Mouse (Mus musculus) cerebellum, adult (tissue): ENCODE data around the gene Negr1.
A peak's percentile ranks its signal among the peaks of the same experiment; 100 is the strongest.

Experiments
- ATAC-seq: cut with Nextera tagmentation; 2 replicates; pipeline ENCODE4 v1.9.2; 2017; ENCODE audit warnings: mild to moderate bottlenecking, moderate library complexity, mixed read lengths; ENCODE audit not compliant: insufficient number of reproducible peaks, low FRiP score, low TSS enrichment

Negr1 gene

GRCm38 (mm10) chr3:156896106-156896505 is 334.5 kb downstream of the Negr1 start:
- ATAC-seq, result no peak

GRCm38 (mm10) chr3:156896552-156896951 is 335.0 kb downstream of the Negr1 start:
- no peak for ATAC-seq

GRCm38 (mm10) chr3:156901140-156901539 is 339.5 kb downstream of the Negr1 start:
- ATAC-seq, result no peak

GRCm38 (mm10) chr3:156903925-156904576 is 342.5 kb downstream of the Negr1 start:
- ATAC-seq, result no peak

- ATAC-seq, result no peak
These were observed 351.2 kb downstream of the Negr1 start for GRCm38 (mm10) chr3:156912816-156913215.

GRCm38 (mm10) chr3:156921369-156921768 is 359.8 kb downstream of the Negr1 start:
- ATAC-seq, result no peak

- ATAC-seq, result no peak
These were observed 361.6 kb downstream of the Negr1 start for GRCm38 (mm10) chr3:156923159-156923558.

- no peak for ATAC-seq
These were observed 363.5 kb downstream of the Negr1 start for GRCm38 (mm10) chr3:156925102-156925501.

- peak; percentile 81 for ATAC-seq
These were observed 366.9 kb downstream of the Negr1 start for GRCm38 (mm10) chr3:156928396-156929061.

GRCm38 (mm10) chr3:156929062-156929397 is 367.4 kb downstream of the Negr1 start:
- ATAC-seq, result no peak

GRCm38 (mm10) chr3:156929677-156930440 is 368.3 kb downstream of the Negr1 start:
- peak; percentile 61 for ATAC-seq

GRCm38 (mm10) chr3:156931011-156931410 is 369.4 kb downstream of the Negr1 start:
- ATAC-seq, result no peak

- ATAC-seq, result no peak
These were observed 369.9 kb downstream of the Negr1 start for GRCm38 (mm10) chr3:156931540-156931939.

GRCm38 (mm10) chr3:156934778-156935290 is 373.2 kb downstream of the Negr1 start:
- peak; percentile 83 for ATAC-seq

- ATAC-seq, result peak; percentile 58
These were observed 385.8 kb downstream of the Negr1 start for GRCm38 (mm10) chr3:156947404-156947803.

- no peak for ATAC-seq
These were observed 391.4 kb downstream of the Negr1 start for GRCm38 (mm10) chr3:156952970-156953369.

- ATAC-seq, result peak; percentile 57; the same call in 1 of the 2 replicates
These were observed 393.5 kb downstream of the Negr1 start for GRCm38 (mm10) chr3:156955094-156955493.

- no peak for ATAC-seq
These were observed 397.0 kb downstream of the Negr1 start for GRCm38 (mm10) chr3:156958640-156959039.

- no peak for ATAC-seq
These were observed 407.2 kb downstream of the Negr1 start for GRCm38 (mm10) chr3:156968764-156969163.

GRCm38 (mm10) chr3:156971104-156971503 is 409.5 kb downstream of the Negr1 start:
- ATAC-seq, result no peak

- peak; percentile 52; the same call in 1 of the 2 replicates for ATAC-seq
These were observed 415.2 kb downstream of the Negr1 start for GRCm38 (mm10) chr3:156976816-156977215.
